Mouse (Mus musculus): ENCODE data around the gene Wdfy3. TPM values are rescaled to one million over a fixed set of nuclear protein-coding genes. Genes with fewer than 3 reads are reported as not detected.

Wdfy3 gene
- polyA plus RNA-seq, 1 experiment from 2014 or later: 18.8 TPM

DNA sequence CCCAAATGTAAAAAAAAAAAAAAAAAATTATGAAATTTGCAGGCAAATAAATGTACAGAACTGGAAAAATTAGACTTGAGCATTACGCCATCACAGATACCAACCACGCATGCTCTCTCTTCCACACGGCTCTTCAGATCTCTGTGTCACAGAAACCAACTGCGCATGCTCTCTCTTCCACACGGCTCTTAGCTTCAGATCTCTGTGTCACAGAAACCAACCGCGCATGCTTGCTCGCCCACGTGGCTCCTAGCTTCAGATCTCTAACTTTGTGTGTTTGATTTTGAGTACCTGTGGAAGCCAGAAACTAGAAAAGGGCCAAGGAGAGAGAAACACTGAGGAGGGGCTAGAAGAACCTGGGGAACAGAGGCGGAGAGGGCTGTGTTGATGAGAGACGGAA, 46.3 kb downstream of the Wdfy3 start:
- H3K9ac ChIP-seq (ENCODE audit: low read length): no peak overlapping the region
- ATAC-seq (replicated peaks; ENCODE audit: low FRiP score, low TSS enrichment, low read depth) (no peak), DNase-seq (ENCODE audit: low spot score) (no peak)
- 95% methylated on average over 11 of the region's 11 CpGs for WGBS
- peaks cover 44% of the 10 kb centered on the region for H3K36me3 ChIP-seq (ENCODE audit: control insufficient read depth, insufficient read depth, low read length)
- H3K27me3 ChIP-seq (replicated peaks; ENCODE audit: control insufficient read depth, insufficient read depth, low read length): no peaks in the 10 kb centered on the region
- H3K27ac ChIP-seq (ENCODE audit: low read depth): no peak overlapping the region
- no peaks in the 10 kb centered on the region for H3K9me3 ChIP-seq (ENCODE audit: control insufficient read depth, low read length)
- no peaks in the 10 kb centered on the region for H3K4me1 ChIP-seq (replicated peaks; ENCODE audit: control insufficient read depth, insufficient read depth, low read length)
- no peak overlapping the region for H3K4me2 ChIP-seq (ENCODE audit: low read length)
- no peak overlapping the region for H3K4me3 ChIP-seq (ENCODE audit: low read depth, low read length)

DNA sequence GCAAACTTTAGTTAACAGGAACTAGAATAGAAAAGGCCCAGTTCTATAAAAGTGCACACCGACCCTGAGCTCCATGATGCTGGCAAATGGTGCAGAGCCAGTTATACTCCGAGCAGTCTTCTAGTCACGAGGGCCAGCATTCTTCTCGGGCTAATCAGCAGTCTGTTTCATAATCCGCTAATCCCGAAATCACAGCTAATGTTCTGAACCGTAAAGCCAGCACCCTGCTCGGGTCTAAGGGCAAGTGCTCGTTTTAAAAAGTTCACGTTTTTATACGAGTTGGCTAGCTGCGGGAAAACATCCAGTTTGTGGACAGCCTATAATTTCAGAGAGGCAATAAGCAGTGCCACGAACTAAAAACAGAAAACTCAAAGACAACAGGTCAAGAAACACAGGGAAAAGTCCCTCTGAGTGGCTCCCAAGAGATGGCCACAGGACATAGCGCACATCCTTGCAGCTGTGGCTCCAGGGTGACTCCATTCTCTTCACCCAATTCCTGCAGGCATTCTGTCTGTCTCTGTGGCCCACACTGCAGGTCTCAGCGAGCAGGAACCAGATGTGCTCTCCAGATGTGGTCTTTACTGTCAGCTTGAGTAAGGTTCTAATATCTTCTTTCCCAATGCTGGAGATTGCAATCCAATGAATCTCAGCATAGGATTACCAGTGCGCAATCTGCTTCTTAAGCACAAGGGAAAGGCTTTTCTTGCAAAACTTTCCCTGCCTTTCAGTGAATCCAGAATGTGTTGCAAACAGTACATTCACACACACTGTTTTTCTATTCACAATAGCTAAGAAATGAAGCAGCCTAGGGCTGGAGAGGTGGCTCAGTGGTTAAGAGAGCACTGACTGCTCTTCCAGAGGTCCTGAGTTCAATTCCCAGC, 47.5 kb downstream of the Wdfy3 start:
- no peak for DNase-seq (ENCODE audit: low spot score)
- 93% methylated on average over 16 of the region's 16 CpGs for WGBS
- Histone ChIP-seq H3K27me3 (replicated peaks; ENCODE audit: control insufficient read depth, insufficient read depth, low read length) (no peaks in the 10 kb centered on the region), H3K36me3 (ENCODE audit: control insufficient read depth, insufficient read depth, low read length) (peaks cover 42% of the 10 kb centered on the region; the same call in 1 of the 2 replicates), H3K4me3 (ENCODE audit: low read depth, low read length) (no peak overlapping the region), H3K9me3 (ENCODE audit: control insufficient read depth, low read length) (no peaks in the 10 kb centered on the region), H3K27ac (ENCODE audit: low read depth) (no peak overlapping the region), H3K4me2 (ENCODE audit: low read length) (no peak overlapping the region), H3K9ac (ENCODE audit: low read length) (no peak overlapping the region), H3K4me1 (replicated peaks; ENCODE audit: control insufficient read depth, insufficient read depth, low read length) (no peaks in the 10 kb centered on the region)
- ATAC-seq (replicated peaks; ENCODE audit: low FRiP score, low TSS enrichment, low read depth): no peak

DNA sequence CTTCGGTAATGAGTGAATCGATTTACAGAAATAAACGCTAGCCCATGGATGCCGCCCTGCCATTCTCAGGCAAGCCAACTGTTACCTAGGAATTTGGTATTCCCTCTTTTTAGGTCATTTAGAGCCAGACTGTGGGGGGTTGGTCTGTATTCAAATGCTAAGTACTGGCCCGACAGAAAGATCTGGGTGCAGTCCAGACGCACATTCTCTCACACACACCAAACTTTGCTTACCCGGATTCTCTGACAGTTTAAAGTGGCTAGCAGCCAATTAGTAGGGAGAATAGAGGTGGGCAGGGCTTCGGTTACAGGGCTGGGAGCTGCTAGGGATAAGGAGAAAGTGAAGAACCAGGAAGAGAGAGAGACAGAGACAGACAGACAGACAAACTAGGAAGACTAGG, 55.5 kb downstream of the Wdfy3 start:
- H3K9ac ChIP-seq (ENCODE audit: low read length): no peak overlapping the region

DNA sequence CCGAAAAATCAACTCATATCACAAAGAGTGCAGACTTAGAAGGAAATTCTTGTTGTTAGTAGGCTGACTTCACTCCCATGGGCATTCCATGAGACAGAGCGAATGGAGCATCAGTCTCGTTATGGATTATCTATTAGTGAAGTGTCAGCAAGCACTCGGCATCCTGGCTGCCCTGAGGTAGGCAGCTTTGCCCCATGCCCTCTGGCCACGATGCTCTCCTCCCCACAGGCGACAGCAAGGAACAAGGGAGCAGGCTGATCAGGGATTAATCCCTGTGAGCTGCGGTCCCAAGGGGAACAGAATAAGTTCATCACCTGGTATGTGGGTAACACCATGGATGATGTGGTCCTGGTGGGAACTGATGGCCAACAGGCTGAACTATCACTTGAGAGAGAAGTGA, 55.9 kb downstream of the Wdfy3 start:
- Histone ChIP-seq H3K27ac (ENCODE audit: low read depth) (no peak overlapping the region), H3K36me3 (ENCODE audit: control insufficient read depth, insufficient read depth, low read length) (peaks cover 6% of the 10 kb centered on the region; the same call in 1 of the 2 replicates), H3K4me1 (replicated peaks; ENCODE audit: control insufficient read depth, insufficient read depth, low read length) (no peaks in the 10 kb centered on the region), H3K9ac (ENCODE audit: low read length) (no peak overlapping the region), H3K4me2 (ENCODE audit: low read length) (no peak overlapping the region), H3K4me3 (ENCODE audit: low read depth, low read length) (no peak overlapping the region), H3K27me3 (replicated peaks; ENCODE audit: control insufficient read depth, insufficient read depth, low read length) (no peaks in the 10 kb centered on the region), H3K9me3 (ENCODE audit: control insufficient read depth, low read length) (no peaks in the 10 kb centered on the region)
- ATAC-seq (replicated peaks; ENCODE audit: low FRiP score, low TSS enrichment, low read depth): no peak
- DNase-seq (ENCODE audit: low spot score): peak; percentile 32
- WGBS: 92% methylated on average over 7 of the region's 7 CpGs

More for the DNA sequence above, 55.5 kb downstream of the Wdfy3 start:
- Histone ChIP-seq H3K9me3 (ENCODE audit: control insufficient read depth, low read length) (no peaks in the 10 kb centered on the region), H3K4me1 (replicated peaks; ENCODE audit: control insufficient read depth, insufficient read depth, low read length) (no peaks in the 10 kb centered on the region), H3K36me3 (ENCODE audit: control insufficient read depth, insufficient read depth, low read length) (peaks cover 6% of the 10 kb centered on the region; the same call in 1 of the 2 replicates), H3K27ac (ENCODE audit: low read depth) (no peak overlapping the region), H3K27me3 (replicated peaks; ENCODE audit: control insufficient read depth, insufficient read depth, low read length) (no peaks in the 10 kb centered on the region), H3K4me2 (ENCODE audit: low read length) (no peak overlapping the region), H3K4me3 (ENCODE audit: low read depth, low read length) (no peak overlapping the region)
- whole genome bisulfite sequencing: 86% methylated on average over 8 of the region's 8 CpGs
- ATAC-seq (replicated peaks; ENCODE audit: low FRiP score, low TSS enrichment, low read depth): no peak
- peak; percentile 23 for DNase-seq (ENCODE audit: low spot score)

DNA sequence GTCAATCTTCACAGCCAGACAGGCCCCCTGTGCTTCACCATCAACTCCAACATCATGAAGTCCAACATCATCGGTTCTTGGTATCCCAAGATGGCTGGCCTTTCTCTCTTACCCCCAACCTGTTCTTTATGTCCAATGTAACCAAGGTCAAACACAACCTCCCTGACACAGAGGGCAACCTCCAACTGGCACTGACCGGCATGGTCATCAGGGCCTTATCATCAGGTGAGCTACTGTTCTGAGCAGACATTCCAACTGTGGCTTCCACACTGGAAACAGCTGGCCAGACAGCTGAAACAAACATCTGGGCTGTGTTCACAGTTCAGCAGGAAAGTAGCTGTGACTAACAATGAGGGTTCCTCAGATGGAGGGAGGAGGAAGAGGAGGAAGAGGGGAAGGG, 58.8 kb downstream of the Wdfy3 start:
- 87% methylated on average over 2 of the region's 2 CpGs for WGBS
- no peak overlapping the region for H3K4me3 ChIP-seq (ENCODE audit: low read depth, low read length)
- H3K4me1 ChIP-seq (replicated peaks; ENCODE audit: control insufficient read depth, insufficient read depth, low read length): no peaks in the 10 kb centered on the region
- no peaks in the 10 kb centered on the region for H3K27me3 ChIP-seq (replicated peaks; ENCODE audit: control insufficient read depth, insufficient read depth, low read length)
- H3K9me3 ChIP-seq (ENCODE audit: control insufficient read depth, low read length): no peaks in the 10 kb centered on the region
- ATAC-seq (replicated peaks; ENCODE audit: low FRiP score, low TSS enrichment, low read depth) (no peak), DNase-seq (ENCODE audit: low spot score) (peak; percentile 28)
- no peak overlapping the region for H3K9ac ChIP-seq (ENCODE audit: low read length)
- H3K36me3 ChIP-seq (ENCODE audit: control insufficient read depth, insufficient read depth, low read length): peaks cover 7% of the 10 kb centered on the region; the same call in 1 of the 2 replicates
- H3K27ac ChIP-seq (ENCODE audit: low read depth): no peak overlapping the region
- no peak overlapping the region for H3K4me2 ChIP-seq (ENCODE audit: low read length)

DNA sequence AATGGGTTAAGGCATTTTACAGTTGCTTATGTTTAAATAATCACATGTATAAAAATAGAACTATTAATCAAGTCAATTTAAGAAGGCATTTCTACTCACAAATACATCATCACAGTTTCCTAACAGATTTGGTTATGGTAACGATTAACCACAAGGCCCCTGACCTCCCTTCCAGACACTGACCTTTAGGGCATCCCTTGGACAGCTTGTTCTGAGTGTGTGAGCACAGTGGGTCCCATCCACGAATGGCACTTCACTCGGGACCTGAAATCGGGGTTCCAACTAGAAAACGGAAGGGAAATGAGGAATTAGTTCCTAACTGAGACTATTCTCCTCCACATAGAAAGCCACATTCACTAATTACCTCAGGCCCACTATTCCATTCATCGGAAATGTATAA, 60.1 kb downstream of the Wdfy3 start:
- Histone ChIP-seq H3K27me3 (replicated peaks; ENCODE audit: control insufficient read depth, insufficient read depth, low read length) (no peaks in the 10 kb centered on the region), H3K4me2 (ENCODE audit: low read length) (no peak overlapping the region), H3K36me3 (ENCODE audit: control insufficient read depth, insufficient read depth, low read length) (peaks cover 7% of the 10 kb centered on the region; the same call in 1 of the 2 replicates), H3K9me3 (ENCODE audit: control insufficient read depth, low read length) (no peaks in the 10 kb centered on the region), H3K4me3 (ENCODE audit: low read depth, low read length) (no peak overlapping the region), H3K27ac (ENCODE audit: low read depth) (no peak overlapping the region), H3K4me1 (replicated peaks; ENCODE audit: control insufficient read depth, insufficient read depth, low read length) (no peaks in the 10 kb centered on the region), H3K9ac (ENCODE audit: low read length) (no peak overlapping the region)
- ATAC-seq (replicated peaks; ENCODE audit: low FRiP score, low TSS enrichment, low read depth) (no peak), DNase-seq (ENCODE audit: low spot score) (no peak)
- 86% methylated on average over 6 of the region's 6 CpGs for WGBS

DNA sequence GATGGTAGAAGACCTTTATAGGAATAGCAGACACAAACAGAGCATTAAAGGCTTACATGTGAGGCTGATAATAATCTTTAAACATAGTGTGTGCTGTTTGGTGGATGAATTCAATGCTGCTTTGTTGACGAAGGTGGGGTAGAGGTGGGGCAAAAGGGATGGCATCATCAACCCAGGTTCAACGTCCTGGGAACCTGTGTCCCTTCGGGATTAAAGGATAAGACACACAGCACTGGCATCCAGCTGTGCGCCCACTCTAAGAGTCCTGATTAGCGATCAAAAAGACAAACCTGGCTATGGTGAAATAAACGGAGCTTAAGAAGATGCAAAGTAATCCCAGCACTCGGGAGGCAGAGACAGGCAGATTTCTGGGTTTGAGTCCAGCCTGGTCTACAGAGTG, 61.0 kb downstream of the Wdfy3 start:
- no peaks in the 10 kb centered on the region for H3K4me1 ChIP-seq (replicated peaks; ENCODE audit: control insufficient read depth, insufficient read depth, low read length)
- no peaks in the 10 kb centered on the region for H3K27me3 ChIP-seq (replicated peaks; ENCODE audit: control insufficient read depth, insufficient read depth, low read length)
- H3K36me3 ChIP-seq (ENCODE audit: control insufficient read depth, insufficient read depth, low read length): peaks cover 7% of the 10 kb centered on the region; the same call in 1 of the 2 replicates
- no peak overlapping the region for H3K27ac ChIP-seq (ENCODE audit: low read depth)
- ATAC-seq (replicated peaks; ENCODE audit: low FRiP score, low TSS enrichment, low read depth) (no peak), DNase-seq (ENCODE audit: low spot score) (no peak)
- no peak overlapping the region for H3K4me2 ChIP-seq (ENCODE audit: low read length)
- no peak overlapping the region for H3K4me3 ChIP-seq (ENCODE audit: low read depth, low read length)
- 83% methylated on average over 7 of the region's 7 CpGs for WGBS
- H3K9ac ChIP-seq (ENCODE audit: low read length): no peak overlapping the region
- no peaks in the 10 kb centered on the region for H3K9me3 ChIP-seq (ENCODE audit: control insufficient read depth, low read length)

DNA sequence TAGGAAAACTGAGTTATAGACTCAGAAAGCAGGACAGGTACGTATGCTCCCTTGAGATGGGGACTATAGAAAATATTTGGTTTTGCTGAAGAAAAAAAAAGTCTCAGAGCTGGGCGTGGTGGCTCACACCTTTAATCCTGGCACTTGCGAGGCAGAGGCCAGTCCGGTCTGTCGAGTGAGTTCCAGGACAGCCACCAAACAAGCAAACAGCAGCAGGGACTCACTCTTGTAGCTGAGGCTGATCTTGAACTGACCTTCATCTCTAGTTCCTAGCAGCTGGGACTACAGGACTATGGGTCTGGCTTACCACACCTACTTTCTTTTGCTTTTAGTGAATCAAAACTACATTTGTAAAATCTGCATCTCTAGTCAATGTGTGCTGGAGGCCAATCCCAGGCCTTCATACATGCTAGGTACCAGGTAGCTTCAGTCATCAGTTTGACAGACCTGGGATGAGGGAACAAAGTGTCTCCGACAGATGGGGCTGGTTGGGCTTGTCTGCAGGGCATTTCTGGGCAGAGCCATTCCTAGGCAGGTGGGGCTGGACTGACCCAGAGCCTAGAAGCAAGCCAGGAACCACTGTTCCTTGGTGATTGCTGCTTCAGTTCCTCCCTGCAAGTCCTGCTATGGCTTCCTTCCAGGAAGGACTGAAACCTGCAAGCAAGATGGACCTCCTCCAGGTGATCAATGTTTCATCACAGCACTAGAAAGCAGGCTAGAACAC, 63.3 kb downstream of the Wdfy3 start:
- Histone ChIP-seq H3K27me3 (replicated peaks; ENCODE audit: control insufficient read depth, insufficient read depth, low read length) (no peaks in the 10 kb centered on the region), H3K9ac (ENCODE audit: low read length) (no peak overlapping the region), H3K4me2 (ENCODE audit: low read length) (no peak overlapping the region), H3K4me1 (replicated peaks; ENCODE audit: control insufficient read depth, insufficient read depth, low read length) (no peaks in the 10 kb centered on the region), H3K4me3 (ENCODE audit: low read depth, low read length) (no peak overlapping the region), H3K9me3 (ENCODE audit: control insufficient read depth, low read length) (no peaks in the 10 kb centered on the region), H3K27ac (ENCODE audit: low read depth) (no peak overlapping the region), H3K36me3 (ENCODE audit: control insufficient read depth, insufficient read depth, low read length) (peaks cover 7% of the 10 kb centered on the region; the same call in 1 of the 2 replicates)
- WGBS: 84% methylated on average over 6 of the region's 6 CpGs
- ATAC-seq (replicated peaks; ENCODE audit: low FRiP score, low TSS enrichment, low read depth) (no peak), DNase-seq (ENCODE audit: low spot score) (no peak)
